20 mouse cellular contexts compared by ENCODE assay signal in genomic region chr4:152691735-152692134, GRCm38 (mm10).
DNase-seq lines count a peak whose midpoint lies in the region; ATAC-seq and TF ChIP-seq lines count a peak whose summit lies in the region.
"Had no signal": no experiment of that assay in that cellular context is flagged by ENCODE, and none has a peak within 500 bp of the region (broad histone marks: within the 10 kb centered on the region; RNA-seq: fewer than 3 reads in every experiment).

No protein-coding gene starts in this region.

- no peaks in the 10 kb centered on the region for H3K27me3 ChIP-seq in hindbrain, embryonic 16.5 days (replicated peaks; ENCODE audit: control insufficient read depth, insufficient read depth, low read length)
- H3K27me3 ChIP-seq in hindbrain, embryonic 12.5 days, result no peaks in the 10 kb centered on the region
- peaks cover 28% of the 10 kb centered on the region for H3K27me3 ChIP-seq in midbrain, embryonic 10.5 days (ENCODE audit: low read depth, poor library complexity, severe bottlenecking)
- H3K27me3 ChIP-seq in midbrain, embryonic 16.5 days (ENCODE audit: control insufficient read depth, insufficient read depth, low read depth, low read length), result no peaks in the 10 kb centered on the region
- peaks cover 4% of the 10 kb centered on the region; the same call in 1 of the 2 replicates for H3K27me3 ChIP-seq in midbrain, postnatal 0 days (ENCODE audit: insufficient read depth, low read length)

- no peak for TF ChIP-seq CTCF in midbrain, postnatal 0 days (IDR thresholded peaks at IDR 0.05)

- peaks cover 6% of the 10 kb centered on the region; the same call in 1 of the 2 replicates for H3K4me1 ChIP-seq in hindbrain, embryonic 16.5 days (ENCODE audit: control insufficient read depth, insufficient read depth, low read depth, low read length)
- H3K4me1 ChIP-seq in hindbrain, embryonic 12.5 days, result peaks cover 14% of the 10 kb centered on the region
- H3K4me1 ChIP-seq in midbrain, embryonic 10.5 days, result peaks cover 62% of the 10 kb centered on the region
- peaks cover 7% of the 10 kb centered on the region for H3K4me1 ChIP-seq in midbrain, embryonic 16.5 days (ENCODE audit: control insufficient read depth, insufficient read depth, low read length)
- peaks cover 4% of the 10 kb centered on the region for H3K4me1 ChIP-seq in midbrain, postnatal 0 days (ENCODE audit: insufficient read depth, low read length)
- H3K4me1 ChIP-seq: heart, embryonic 15.5 days; limb, embryonic 13.5 days had no signal

- H3K36me3 ChIP-seq in hindbrain, embryonic 16.5 days (ENCODE audit: control insufficient read depth, insufficient read depth, low read length), result no peaks in the 10 kb centered on the region
- H3K36me3 ChIP-seq in hindbrain, embryonic 12.5 days, result no peaks in the 10 kb centered on the region
- no peaks in the 10 kb centered on the region for H3K36me3 ChIP-seq in midbrain, embryonic 10.5 days
- no peaks in the 10 kb centered on the region for H3K36me3 ChIP-seq in midbrain, embryonic 16.5 days (ENCODE audit: control insufficient read depth, insufficient read depth, low read length)
- H3K36me3 ChIP-seq in midbrain, postnatal 0 days (ENCODE audit: insufficient read depth, low read length), result no peaks in the 10 kb centered on the region
- H3K36me3 ChIP-seq: heart, embryonic 15.5 days; limb, embryonic 13.5 days had no signal

- no peak overlapping the region for H3K4me3 ChIP-seq in hindbrain, embryonic 16.5 days (ENCODE audit: low read length)
- no peak overlapping the region for H3K4me3 ChIP-seq in hindbrain, embryonic 12.5 days
- no peak overlapping the region for H3K4me3 ChIP-seq in midbrain, embryonic 10.5 days
- H3K4me3 ChIP-seq in midbrain, embryonic 16.5 days (ENCODE audit: low read depth, low read length), result no peak overlapping the region
- H3K4me3 ChIP-seq in midbrain, postnatal 0 days (ENCODE audit: low read depth, low read length), result no peak overlapping the region
- H3K4me3 ChIP-seq: gastrocnemius, adult 2 months; heart, embryonic 15.5 days; limb, embryonic 13.5 days had no signal

- peak; percentile 39 for DNase-seq in midbrain, embryonic 10.5 days (ENCODE audit: low spot score)
- peak; percentile 34 for DNase-seq in embryo, embryonic 10.5 days (ENCODE audit: low spot score)
- peak; percentile 24 for DNase-seq in midbrain, postnatal 0 days (ENCODE audit: low spot score)
- no peak for DNase-seq in heart, adult 18-20 months
- DNase-seq: adrenal gland, postnatal 14 days; B cell, adult 2 months; cerebellum, adult 8-10 months; gastrocnemius, adult 2 months; heart, adult 11 months; kidney, postnatal 25 days; retina, postnatal 1 day; thymus, adult 2 months had no signal

- H3K27ac ChIP-seq in hindbrain, embryonic 16.5 days (ENCODE audit: low read depth, low read length), result peak overlapping the region; percentile 0; the same call in 1 of the 2 replicates
- H3K27ac ChIP-seq in hindbrain, embryonic 12.5 days, result no peak overlapping the region
- peak overlapping the region; percentile 59 for H3K27ac ChIP-seq in midbrain, embryonic 10.5 days (replicated peaks)
- no peak overlapping the region; the same call in 1 of the 2 replicates for H3K27ac ChIP-seq in midbrain, embryonic 16.5 days (ENCODE audit: low read length)
- H3K27ac ChIP-seq in midbrain, postnatal 0 days (ENCODE audit: low read depth, low read length), result no peak overlapping the region
- H3K27ac ChIP-seq: gastrocnemius, adult 2 months; heart, embryonic 15.5 days; limb, embryonic 13.5 days; liver, embryonic 14.5 days had no signal

- 41% methylated on average over 12 of the region's 12 CpGs for WGBS in hindbrain, embryonic 16.5 days
- WGBS in hindbrain, embryonic 12.5 days, result 44% methylated on average over 12 of the region's 12 CpGs
- 31% methylated on average over 12 of the region's 12 CpGs for WGBS in midbrain, embryonic 10.5 days
- 14% methylated on average over 12 of the region's 12 CpGs for WGBS in midbrain, embryonic 16.5 days
- 17% methylated on average over 12 of the region's 12 CpGs for WGBS in midbrain, postnatal 0 days

- no peak overlapping the region for H3K4me2 ChIP-seq in hindbrain, embryonic 16.5 days (ENCODE audit: low read length)
- no peak overlapping the region for H3K4me2 ChIP-seq in hindbrain, embryonic 12.5 days (replicated peaks)
- H3K4me2 ChIP-seq in midbrain, embryonic 16.5 days (ENCODE audit: low read length), result no peak overlapping the region
- H3K4me2 ChIP-seq in midbrain, postnatal 0 days (ENCODE audit: low read depth, low read length, poor library complexity, severe bottlenecking), result no peak overlapping the region
- H3K4me2 ChIP-seq: heart, embryonic 15.5 days; limb, embryonic 13.5 days had no signal

- no peaks in the 10 kb centered on the region for H3K9me3 ChIP-seq in hindbrain, embryonic 16.5 days (ENCODE audit: control insufficient read depth, low read length)
- no peaks in the 10 kb centered on the region for H3K9me3 ChIP-seq in hindbrain, embryonic 12.5 days (replicated peaks)
- 0 out of 2 replicates have a peak, but pooled peaks cover 10% of the 10 kb centered on the region for H3K9me3 ChIP-seq in midbrain, embryonic 10.5 days (replicated peaks)
- H3K9me3 ChIP-seq in midbrain, embryonic 16.5 days (replicated peaks; ENCODE audit: control insufficient read depth, low read length, poor library complexity, severe bottlenecking), result no peaks in the 10 kb centered on the region; the same call in 1 of the 2 replicates
- H3K9me3 ChIP-seq in midbrain, postnatal 0 days (ENCODE audit: low read length), result no peaks in the 10 kb centered on the region
- H3K9me3 ChIP-seq: heart, embryonic 15.5 days had no signal

- H3K9ac ChIP-seq in hindbrain, embryonic 16.5 days (ENCODE audit: low read depth, low read length), result no peak overlapping the region
- no peak overlapping the region for H3K9ac ChIP-seq in hindbrain, embryonic 12.5 days
- no peak overlapping the region for H3K9ac ChIP-seq in midbrain, embryonic 16.5 days (ENCODE audit: low read depth, low read length)
- H3K9ac ChIP-seq in midbrain, postnatal 0 days (replicated peaks; ENCODE audit: low read length, poor library complexity, severe bottlenecking), result no peak overlapping the region
- H3K9ac ChIP-seq: heart, embryonic 15.5 days; limb, embryonic 13.5 days; liver, embryonic 14.5 days had no signal

- no peak for ATAC-seq in hindbrain, embryonic 16.5 days
- ATAC-seq in hindbrain, embryonic 12.5 days (ENCODE audit: low FRiP score), result no peak
- no peak for ATAC-seq in midbrain, embryonic 16.5 days
- no peak for ATAC-seq in midbrain, postnatal 0 days (ENCODE audit: low FRiP score)
- ATAC-seq in inflammation-experienced regulatory T-cells, adult 6 months, result no peak
- ATAC-seq: forebrain, embryonic 14.5 days had no signal

Comparison
In these comparisons a context has a peak if more than half of its experiments do, and no peak if none do; other contexts are left out.
1. H3K27ac ChIP-seq: peak in hindbrain, embryonic 16.5 days (single experiment) and midbrain, embryonic 10.5 days (single experiment); none in hindbrain, embryonic 12.5 days (single experiment), midbrain, embryonic 16.5 days (single experiment) and midbrain, postnatal 0 days (single experiment).
2. DNase-seq: peak in midbrain, embryonic 10.5 days (single experiment), embryo, embryonic 10.5 days (single experiment) and midbrain, postnatal 0 days (single experiment); none in heart, adult 18-20 months (0 of 2).